Mouse (Mus musculus): ENCODE measurements around the gene Gbp2.
A peak's percentile ranks its signal among the peaks of the same experiment; 100 is the strongest.
"Not testable (repeated sequence)": the region's sequence is repeated elsewhere in the genome, so short reads cannot be mapped to it uniquely, and the experiment has no call there.

Gbp2 gene

GRCm38 (mm10) chr3:142620111-142620955 is at the start of gene Gbp2:
Gene Gbp2 (plus strand): TSS chr3:142620602.
- peak; percentile 25 for DNase-seq (ENCODE audit: low spot score)

GRCm38 (mm10) chr3:142570738-142571137 is 49.7 kb upstream of the Gbp2 start:
- no peak for DNase-seq (ENCODE audit: low spot score)

GRCm38 (mm10) chr3:142577108-142577507 is 43.3 kb upstream of the Gbp2 start:
- DNase-seq (ENCODE audit: low spot score) = no peak

GRCm38 (mm10) chr3:142578342-142578741 is 42.1 kb upstream of the Gbp2 start:
- no peak for DNase-seq (ENCODE audit: low spot score)

GRCm38 (mm10) chr3:142583067-142583466 is 37.3 kb upstream of the Gbp2 start:
- DNase-seq (ENCODE audit: low spot score) = no peak

GRCm38 (mm10) chr3:142587386-142587785 is 33.0 kb upstream of the Gbp2 start:
- DNase-seq (ENCODE audit: low spot score) = no peak

- no peak for DNase-seq (ENCODE audit: low spot score)
Measured at GRCm38 (mm10) chr3:142588888-142589287, 31.5 kb upstream of the Gbp2 start.

GRCm38 (mm10) chr3:142590431-142591067 is 29.9 kb upstream of the Gbp2 start:
- DNase-seq (ENCODE audit: low spot score) = no peak

GRCm38 (mm10) chr3:142594547-142594946 is 25.9 kb upstream of the Gbp2 start, which contains the start of gene Gbp2b:
Gene Gbp2b (plus strand): TSS chr3:142594847.
- DNase-seq (ENCODE audit: low spot score) = no peak

GRCm38 (mm10) chr3:142597923-142598322 is 22.5 kb upstream of the Gbp2 start:
- no peak for DNase-seq (ENCODE audit: low spot score)

- no peak for DNase-seq (ENCODE audit: low spot score)
Measured at GRCm38 (mm10) chr3:142601675-142602074, 18.7 kb upstream of the Gbp2 start.

- no peak for DNase-seq (ENCODE audit: low spot score)
Measured at GRCm38 (mm10) chr3:142618658-142619057, 1.7 kb upstream of the Gbp2 start.

GRCm38 (mm10) chr3:142619606-142620005 is 796 bp upstream of the Gbp2 start:
- no peak for DNase-seq (ENCODE audit: low spot score)

GRCm38 (mm10) chr3:142620956-142621562 is 657 bp downstream of the Gbp2 start:
- DNase-seq (ENCODE audit: low spot score) = no peak

- no peak for DNase-seq (ENCODE audit: low spot score)
Measured at GRCm38 (mm10) chr3:142630385-142630784, 10.0 kb downstream of the Gbp2 start.

GRCm38 (mm10) chr3:142640201-142640600 is 19.8 kb downstream of the Gbp2 start:
- DNase-seq (ENCODE audit: low spot score) = peak; percentile 49

- DNase-seq (ENCODE audit: low spot score) = peak; percentile 59
Measured at GRCm38 (mm10) chr3:142645949-142646348, 25.5 kb downstream of the Gbp2 start.

GRCm38 (mm10) chr3:142647836-142648235 is 27.4 kb downstream of the Gbp2 start:
- DNase-seq (ENCODE audit: low spot score) = not testable (repeated sequence)

- no peak for DNase-seq (ENCODE audit: low spot score)
Measured at GRCm38 (mm10) chr3:142650205-142650604, 29.8 kb downstream of the Gbp2 start.

- DNase-seq (ENCODE audit: low spot score) = no peak
Measured at GRCm38 (mm10) chr3:142664723-142665122, 44.3 kb downstream of the Gbp2 start.

GRCm38 (mm10) chr3:142674607-142675006 is 54.2 kb downstream of the Gbp2 start:
- no peak for DNase-seq (ENCODE audit: low spot score)

Data from ovary, postnatal 14 days (tissue).